Mouse (Mus musculus) c-Kit-positive CD71-negative TER-119-negative erythroid progenitor cells, embryonic 14.5 days (primary cell): ENCODE measurements around the gene Csn1s2b.
"Not testable (repeated sequence)": the region's sequence is repeated elsewhere in the genome, so short reads cannot be mapped to it uniquely, and the experiment has no call there.

Source experiments
- DNase-seq: peaks from one replicate; pipeline ENCODE4 v3.0.0-alpha.2; 2013; ENCODE audit warnings: low read depth

The Csn1s2b gene

GRCm38 (mm10) chr5:87807782-87808181 is at the start of gene Csn1s2b:
Gene Csn1s2b, plus strand, starts transcription at chr5:87808082.
- DNase-seq = no peak

DNA sequence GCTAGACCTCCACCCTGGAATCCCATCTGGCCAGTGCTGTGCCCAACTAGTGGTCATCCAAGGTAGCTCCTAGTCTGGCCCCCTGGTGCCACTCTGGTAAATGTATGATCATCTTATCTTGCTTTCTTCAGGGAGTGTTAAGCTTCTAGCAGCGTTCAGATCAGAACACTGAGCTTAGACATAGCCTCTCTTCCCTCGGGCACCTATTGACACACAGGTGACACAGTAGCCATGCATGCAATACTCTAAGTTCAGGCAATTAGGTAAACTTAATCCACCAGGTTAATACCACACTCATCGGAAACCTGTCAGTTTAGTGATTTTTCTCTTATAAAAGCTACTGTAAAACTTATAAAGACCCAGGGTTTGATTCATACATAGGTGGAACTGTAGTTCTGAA is 43.3 kb upstream of the Csn1s2b start:
- DNase-seq = no peak

GRCm38 (mm10) chr5:87772151-87772550 is 35.7 kb upstream of the Csn1s2b start:
- DNase-seq = not testable (repeated sequence)

DNA sequence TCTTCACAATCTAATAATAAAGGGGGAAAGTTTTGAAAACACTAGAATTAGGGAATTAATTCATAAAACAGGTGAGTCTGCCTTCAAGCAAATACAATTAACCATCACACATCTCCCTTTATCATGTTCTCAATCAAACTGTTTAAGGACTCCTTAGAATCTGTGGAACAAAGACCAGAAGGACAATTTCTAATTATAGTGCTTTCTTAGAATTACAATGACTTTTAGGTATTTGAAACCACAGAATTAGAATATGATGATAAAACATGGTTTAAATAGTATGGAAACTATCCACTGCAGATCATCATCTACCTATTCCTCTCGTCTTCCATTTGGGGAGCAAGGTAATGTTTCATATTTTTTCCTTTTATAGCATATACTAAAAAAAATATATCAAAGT is 33.6 kb upstream of the Csn1s2b start, which contains the start of gene Csn1s2a:
Csn1s2a (plus strand) TSS at position 301 of the 400 bp plus-strand sequence.
- no peak for DNase-seq

DNA sequence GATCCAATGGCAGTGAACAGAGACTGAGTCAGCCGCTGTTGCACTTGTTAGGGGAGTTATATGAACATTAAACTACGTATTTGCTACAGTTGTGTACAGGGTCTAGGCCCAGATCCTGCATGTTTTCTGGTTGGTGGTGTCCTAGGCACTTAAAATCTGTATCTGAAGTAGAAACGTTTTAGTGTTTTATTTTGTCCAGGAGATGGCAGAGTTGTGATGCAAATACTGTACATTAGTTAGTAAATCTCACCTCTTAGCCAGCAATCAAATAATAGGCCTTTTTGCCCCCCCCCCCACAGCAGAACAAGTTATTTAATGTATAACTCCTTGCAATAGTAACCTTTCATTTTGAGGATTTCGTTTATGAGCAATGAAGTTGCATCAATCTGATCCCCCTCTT is 25.2 kb upstream of the Csn1s2b start:
- no peak for DNase-seq

GRCm38 (mm10) chr5:87809253-87809652 is 1.4 kb downstream of the Csn1s2b start:
- DNase-seq = no peak

- no peak for DNase-seq
Measured at GRCm38 (mm10) chr5:87825386-87825785, 17.5 kb downstream of the Csn1s2b start, which contains the start of gene Prr27. Gene Prr27, plus strand, starts transcription at chr5:87825686.

DNA sequence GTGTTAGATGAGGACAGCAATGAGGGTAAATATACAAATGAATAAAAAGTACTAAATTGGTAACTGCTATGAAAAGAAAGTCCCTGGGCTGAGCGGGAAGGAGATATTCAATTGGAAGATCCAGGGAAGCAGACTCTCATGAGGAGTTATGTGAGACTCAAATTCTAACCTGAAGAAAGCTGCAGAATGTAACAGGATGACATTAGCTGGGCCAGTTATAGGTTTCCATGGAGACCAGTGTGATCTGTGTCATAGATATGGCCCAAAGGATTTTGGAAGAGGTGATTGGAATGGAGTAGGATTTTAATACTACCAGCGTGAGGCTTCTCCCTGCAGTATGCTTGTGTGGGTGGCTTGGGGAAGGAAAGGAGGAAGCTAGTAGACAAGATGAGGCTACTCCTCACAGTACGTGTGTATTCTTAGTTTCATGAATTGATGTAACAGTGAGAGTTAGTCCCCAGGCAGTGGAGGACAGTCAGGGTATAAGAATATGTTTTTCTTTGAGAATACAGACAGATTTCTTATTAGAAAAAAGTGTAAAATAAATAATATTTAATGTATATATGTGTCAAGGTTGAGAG is 47.3 kb downstream of the Csn1s2b start:
- DNase-seq = no peak

- DNase-seq = no peak
Measured at GRCm38 (mm10) chr5:87870084-87870483, 62.2 kb downstream of the Csn1s2b start.

DNA sequence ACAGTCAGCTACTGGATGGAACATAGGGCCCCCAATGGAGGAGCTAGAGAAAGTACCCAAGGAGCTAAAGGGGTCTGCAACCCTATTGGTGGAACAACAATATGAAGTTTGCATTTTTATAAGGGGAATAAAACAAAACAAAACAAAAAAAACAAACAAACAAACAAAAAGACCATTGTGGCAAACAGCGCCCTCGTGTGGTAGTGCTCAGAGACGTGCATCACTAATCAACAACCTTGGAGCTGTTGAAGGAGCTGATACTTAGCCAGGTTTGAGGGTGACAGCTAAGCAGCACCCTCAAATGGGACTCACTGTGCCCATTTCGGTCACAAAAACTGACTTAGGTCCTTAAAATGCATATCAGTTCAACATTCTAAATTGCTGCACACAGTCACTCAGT is 63.5 kb downstream of the Csn1s2b start:
- peak; percentile 1 for DNase-seq
